Mouse (Mus musculus): ENCODE measurements around the gene Ptgds.

Ptgds gene

DNA sequence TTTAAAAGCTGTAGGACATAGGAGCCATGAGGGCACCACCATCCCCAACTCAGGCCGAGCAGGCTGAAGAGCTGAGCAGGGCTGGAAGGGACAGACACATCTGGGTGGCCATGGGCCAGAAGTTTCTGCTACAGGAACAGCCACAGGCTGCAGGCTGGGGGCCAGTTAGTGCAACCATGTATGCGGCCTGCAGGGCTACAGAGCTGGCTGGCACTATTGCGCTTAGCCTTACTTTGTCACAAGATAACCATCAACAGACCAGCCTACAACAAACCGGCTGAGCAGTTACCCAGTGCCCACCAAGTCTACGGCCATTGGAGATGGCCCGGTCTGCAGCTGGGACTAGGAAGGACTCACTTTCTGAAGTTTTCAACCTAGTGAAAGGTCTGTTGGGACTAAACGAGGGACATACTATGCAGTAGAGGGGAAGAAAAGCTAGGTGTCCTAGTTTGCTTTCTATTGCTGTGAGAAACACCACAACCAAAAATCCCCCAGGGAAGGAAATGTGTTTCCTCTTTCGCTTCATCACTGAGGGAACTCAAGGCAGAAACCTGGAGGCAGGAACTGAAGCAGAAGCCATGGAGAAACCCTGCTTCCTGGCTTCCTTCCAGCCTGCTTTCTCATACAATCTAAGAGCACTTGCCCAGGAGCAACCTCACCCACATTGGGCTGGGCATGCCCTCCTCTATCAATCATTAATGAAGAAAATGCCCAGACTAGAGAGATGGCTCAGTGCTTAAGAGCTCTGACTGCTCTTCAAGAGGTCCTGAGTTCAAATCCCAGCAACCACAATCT lies 18.8 kb downstream of the Ptgds start:
- 76% methylated on average over 8 of the region's 8 CpGs for WGBS

DNA sequence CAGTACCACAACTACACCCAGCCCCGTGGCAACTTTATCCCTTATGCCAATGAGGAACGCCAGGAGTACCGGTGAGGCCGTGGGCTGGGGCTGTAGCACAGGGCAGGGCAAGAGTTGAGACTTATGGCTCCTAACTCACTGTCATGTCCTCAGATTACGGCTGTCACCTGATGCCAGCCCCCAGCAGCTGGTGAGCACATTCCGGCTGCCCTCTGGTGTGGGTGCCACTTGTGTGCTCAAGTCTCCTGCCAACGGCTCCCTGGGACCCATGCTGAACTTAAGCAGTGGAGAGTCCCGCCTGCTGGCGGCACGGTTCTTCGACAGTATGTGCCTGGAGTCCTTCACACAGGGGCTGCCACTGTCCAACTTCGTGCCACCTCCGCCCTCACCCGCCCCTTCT lies 27.2 kb downstream of the Ptgds start:
- WGBS: 90% methylated on average over 14 of the region's 14 CpGs

- 82% methylated on average over 20 of the region's 20 CpGs for WGBS
These were observed 28.8 kb downstream of the Ptgds start for GRCm38 (mm10) chr2:25441067-25441466.

DNA sequence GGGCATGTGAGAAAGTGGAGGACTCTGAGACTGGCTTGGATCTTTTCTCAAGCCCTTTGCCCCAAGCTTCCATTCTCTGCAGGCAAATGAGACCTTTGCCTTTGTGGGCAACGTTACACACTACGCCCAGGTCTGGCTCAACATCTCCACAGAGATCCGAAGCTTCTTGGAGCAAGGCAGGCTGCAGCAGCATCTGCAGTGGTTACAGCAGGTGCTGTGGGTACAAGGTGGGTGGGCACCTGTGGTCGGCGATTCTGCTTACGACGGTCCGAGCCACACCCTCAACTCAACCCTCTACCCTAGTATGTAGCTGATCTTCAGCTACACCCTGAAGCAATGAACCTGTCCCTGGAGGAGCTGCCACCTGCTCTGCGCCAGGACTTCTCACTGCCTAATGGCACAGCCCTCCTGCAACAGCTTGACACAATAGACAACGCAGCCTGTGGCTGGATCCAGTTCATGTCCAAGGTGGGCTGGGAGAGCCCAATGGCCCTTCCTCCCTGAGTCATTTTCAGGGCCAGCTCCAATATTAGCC lies 33.5 kb downstream of the Ptgds start:
- 92% methylated on average over 10 of the region's 10 CpGs for WGBS

GRCm38 (mm10) chr2:25434292-25434691 lies 35.6 kb downstream of the Ptgds start:
- 88% methylated on average over 8 of the region's 8 CpGs for WGBS

DNA sequence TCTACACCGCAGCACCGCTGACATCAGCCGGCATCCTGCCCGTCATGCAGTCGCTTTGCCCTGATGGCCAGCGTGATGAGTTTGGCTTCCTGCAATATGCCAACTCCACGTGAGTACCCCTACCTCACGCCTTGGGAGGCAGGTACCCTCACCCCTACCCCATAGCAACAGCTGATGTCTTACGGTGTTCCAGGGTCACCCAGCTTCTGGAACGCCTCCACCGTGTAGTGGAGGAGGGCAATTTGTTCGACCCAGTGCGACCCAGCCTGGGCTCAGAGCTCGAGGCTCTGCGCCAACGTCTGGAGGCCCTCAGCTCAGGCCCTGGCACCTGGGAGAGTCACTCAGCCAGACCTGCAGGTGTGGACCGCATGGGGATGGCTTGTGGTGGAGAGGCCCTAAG lies 36.7 kb downstream of the Ptgds start:
- WGBS: 84% methylated on average over 17 of the region's 17 CpGs

- WGBS: 78% methylated on average over 11 of the region's 11 CpGs
These were observed 37.3 kb downstream of the Ptgds start for GRCm38 (mm10) chr2:25432326-25433098.

- WGBS: 67% methylated on average over 6 of the region's 6 CpGs
These were observed 38.5 kb downstream of the Ptgds start for GRCm38 (mm10) chr2:25431308-25431855.

GRCm38 (mm10) chr2:25430395-25431233 lies 39.2 kb downstream of the Ptgds start:
- WGBS: 47% methylated on average over 17 of the region's 17 CpGs

DNA sequence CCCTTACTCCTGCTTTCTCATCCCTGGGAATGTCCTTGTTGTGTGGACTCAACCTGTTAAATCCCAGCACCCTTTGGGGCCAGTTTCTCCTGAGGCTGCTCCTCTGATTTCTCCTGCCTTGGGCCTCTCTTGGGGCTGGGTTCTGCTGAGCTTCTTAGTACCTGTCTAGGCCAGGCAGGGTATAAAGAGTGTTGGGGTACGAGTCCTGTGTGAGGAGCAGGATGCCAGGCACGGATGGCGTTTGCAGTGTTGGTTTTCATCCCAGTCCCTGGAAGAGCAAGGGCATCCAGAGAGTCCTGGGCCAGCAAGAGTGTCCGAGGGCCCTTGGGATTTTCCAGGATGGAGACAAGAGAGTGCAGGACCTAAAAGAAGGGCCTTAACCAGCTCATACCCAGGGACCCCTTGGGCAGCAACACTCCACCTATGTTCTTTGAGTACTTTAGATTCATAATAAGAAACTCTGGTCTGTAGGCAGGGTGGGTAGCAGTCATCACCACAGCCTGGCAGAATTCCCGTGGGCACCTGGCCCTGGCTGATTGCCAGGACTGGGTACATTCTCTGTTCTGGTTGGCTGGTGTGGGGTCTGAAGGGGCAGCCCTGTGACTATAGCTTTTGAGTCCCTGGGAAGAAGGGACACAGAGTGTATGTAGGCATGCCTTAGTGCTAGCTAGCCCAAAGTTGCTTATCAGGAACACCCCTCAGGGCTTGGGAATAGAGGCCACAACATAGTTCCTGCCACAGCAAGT lies 40.2 kb downstream of the Ptgds start:
- 21% methylated on average over 5 of the region's 5 CpGs for WGBS

DNA sequence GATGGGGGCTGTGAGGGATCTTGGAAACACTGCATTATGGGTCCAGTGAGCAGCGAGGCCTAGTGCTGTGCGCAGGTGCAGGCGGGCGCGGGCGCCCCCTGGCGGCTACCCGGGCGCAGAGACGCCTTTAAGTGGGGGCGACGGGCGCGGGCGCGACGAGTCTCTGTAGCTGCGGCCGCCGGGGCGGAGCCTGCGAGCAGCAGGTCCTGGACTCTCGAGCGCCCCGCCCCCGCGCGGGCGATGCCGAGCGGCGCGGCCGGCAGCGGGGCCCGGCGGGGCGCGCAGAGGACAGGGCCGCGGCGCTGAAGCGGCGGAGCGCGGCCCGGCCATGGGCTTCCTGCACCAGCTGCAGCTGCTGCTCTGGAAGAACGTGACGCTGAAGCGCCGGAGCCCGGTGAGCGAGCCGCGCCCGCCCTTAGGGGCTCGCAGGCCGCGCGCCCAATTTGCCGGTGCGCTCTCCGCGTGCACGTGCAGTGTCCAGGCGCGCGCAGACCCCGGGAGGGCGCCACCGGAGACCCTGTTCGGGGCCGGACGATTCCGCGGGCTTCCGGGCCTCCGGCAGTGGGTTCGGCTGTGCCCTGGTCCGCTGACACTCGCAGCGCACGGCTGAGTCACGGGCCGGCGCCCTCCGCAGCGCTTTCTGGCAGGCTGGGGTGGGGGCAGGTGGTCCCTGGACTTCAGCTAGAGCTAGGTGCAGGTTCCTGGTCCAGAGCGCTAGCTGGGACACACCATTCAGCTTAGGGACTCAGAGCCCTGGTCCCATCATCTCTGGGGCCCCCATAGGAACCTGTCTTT lies 41.2 kb downstream of the Ptgds start, which contains the start of gene Abca2:
Gene Abca2 (plus strand): TSS at position 262 of the 795 bp plus-strand sequence.
- under 1% methylated on average over 89 of the region's 89 CpGs for WGBS

DNA sequence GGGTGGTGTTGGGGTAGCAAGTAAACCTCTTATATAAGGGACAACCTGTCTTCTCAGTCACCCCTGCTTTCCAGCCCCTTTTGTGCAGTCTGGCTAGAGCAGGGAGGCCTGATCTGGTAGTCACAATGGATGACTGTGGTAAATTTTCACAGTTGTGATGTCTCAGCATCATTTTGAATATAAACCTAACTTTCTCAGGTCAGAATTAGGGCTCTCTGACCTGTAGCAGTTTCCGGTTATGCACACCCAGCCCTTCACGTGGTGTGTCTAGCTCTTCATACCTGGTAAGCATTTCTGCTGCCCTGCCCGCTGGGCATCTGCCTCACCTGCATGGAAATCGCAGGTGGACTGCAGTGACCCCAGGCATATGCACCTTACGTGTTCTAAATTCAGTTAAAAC lies 42.6 kb downstream of the Ptgds start:
- 88% methylated on average over 5 of the region's 5 CpGs for WGBS

GRCm38 (mm10) chr2:25426721-25427191 lies 43.1 kb downstream of the Ptgds start:
- 31% methylated on average over 5 of the region's 5 CpGs for WGBS

DNA sequence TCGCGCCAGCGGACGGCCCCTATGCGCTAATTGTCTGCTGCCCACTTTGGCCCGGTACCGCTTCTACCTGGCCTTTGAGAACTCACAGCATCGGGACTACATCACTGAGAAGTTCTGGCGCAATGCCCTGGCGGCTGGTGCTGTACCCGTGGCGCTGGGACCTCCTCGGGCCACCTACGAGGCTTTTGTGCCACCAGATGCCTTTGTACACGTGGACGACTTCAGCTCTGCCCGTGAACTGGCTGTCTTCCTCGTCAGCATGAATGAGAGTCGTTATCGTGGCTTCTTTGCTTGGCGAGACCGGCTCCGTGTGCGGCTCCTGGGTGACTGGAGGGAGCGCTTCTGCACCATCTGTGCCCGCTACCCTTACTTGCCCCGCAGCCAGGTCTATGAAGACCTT lies 44.4 kb downstream of the Ptgds start:
- 63% methylated on average over 27 of the region's 27 CpGs for WGBS

GRCm38 (mm10) chr2:25423626-25424025 lies 46.2 kb downstream of the Ptgds start:
- 78% methylated on average over 1 of the region's 1 CpGs for whole genome bisulfite sequencing

DNA sequence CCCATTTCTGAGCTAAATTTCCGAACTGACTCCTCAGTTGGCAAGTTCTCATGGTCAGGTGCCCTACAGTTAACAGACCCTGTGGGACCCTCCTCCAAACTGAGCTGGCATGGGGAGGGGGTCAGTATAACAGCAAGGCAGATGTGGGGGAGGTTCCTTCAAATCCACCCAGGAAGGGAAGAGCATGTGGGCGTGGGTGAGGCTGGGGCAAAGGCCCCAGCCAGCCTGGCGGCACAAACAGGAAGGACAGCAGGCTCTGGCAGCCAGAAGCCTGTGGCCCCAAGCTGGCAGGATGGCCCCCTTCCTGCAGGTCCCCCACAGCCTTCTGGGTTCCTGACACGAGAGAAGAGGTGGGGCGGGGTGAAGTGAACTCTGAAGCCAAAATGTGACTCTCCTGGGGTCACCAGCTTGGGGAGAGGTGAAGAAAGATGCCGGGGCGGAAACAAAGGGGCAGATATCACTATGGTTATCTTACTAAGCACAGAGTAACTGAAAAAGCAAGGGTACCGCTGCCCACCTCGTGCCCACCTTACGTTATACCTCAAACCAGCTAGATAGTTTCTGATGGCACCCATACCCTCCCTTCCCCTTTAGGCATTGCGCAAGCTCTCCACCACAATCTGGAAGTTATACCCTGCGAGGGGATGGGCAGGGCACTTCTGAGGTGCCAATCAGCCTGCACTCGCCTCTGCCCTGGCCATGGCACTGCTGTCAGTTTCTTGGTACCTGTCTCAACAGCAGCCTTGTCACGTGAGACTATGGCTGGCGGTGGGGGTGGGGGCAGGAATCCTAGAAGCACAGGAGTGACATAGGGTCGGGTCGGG lies 47.0 kb downstream of the Ptgds start, which contains the start of gene Fut7:
Gene Fut7 (plus strand): TSS at position 681 of the 824 bp plus-strand sequence.
- 71% methylated on average over 17 of the region's 17 CpGs for WGBS

- WGBS: 23% methylated on average over 3 of the region's 3 CpGs
These were observed 48.0 kb downstream of the Ptgds start for GRCm38 (mm10) chr2:25421896-25422295.

DNA sequence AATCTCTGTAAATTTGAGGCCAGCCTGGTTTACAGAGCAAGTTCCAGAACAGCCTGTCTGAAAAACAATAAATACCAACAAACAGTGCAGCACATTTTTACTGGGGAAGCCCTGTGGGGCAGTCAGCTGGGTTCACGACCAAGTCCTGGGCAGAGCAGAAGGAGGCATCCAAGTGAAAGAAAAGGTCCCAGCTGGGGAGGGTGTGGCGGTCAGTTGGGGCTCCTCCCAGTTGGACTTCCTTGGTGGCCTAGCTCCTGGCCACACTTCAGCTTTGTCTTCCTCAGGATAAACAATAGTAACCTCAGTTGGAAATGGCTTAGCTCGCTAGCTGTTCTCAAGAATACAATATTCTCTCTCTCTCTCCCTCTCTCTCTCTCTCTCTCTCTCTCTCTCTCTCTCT lies 52.4 kb downstream of the Ptgds start:
- WGBS: 46% methylated on average over 3 of the region's 3 CpGs
